In genomic region chr4:119450436-119450835, GRCm38 (mm10) we compare ENCODE assay signal across 14 mouse cellular contexts. TPM values are rescaled to one million over a fixed set of nuclear protein-coding genes. Genes with fewer than 3 reads are reported as not detected.
"Had no signal": no experiment of that assay in that cellular context is flagged by ENCODE, and none has a peak within 500 bp of the region (broad histone marks: within the 10 kb centered on the region; RNA-seq: fewer than 3 reads in every experiment).

No protein-coding gene starts in this region.

- H3K36me3 ChIP-seq: midbrain, embryonic 10.5 days; midbrain, embryonic 12.5 days; midbrain, embryonic 15.5 days; neural tube, embryonic 12.5 days; stomach, embryonic 15.5 days had no signal

- H3K4me3 ChIP-seq: midbrain, embryonic 10.5 days; midbrain, embryonic 12.5 days; midbrain, embryonic 15.5 days; neural tube, embryonic 12.5 days; stomach, embryonic 15.5 days had no signal

- ATAC-seq: midbrain, embryonic 15.5 days had no signal

- H3K4me1 ChIP-seq: stomach, embryonic 15.5 days had no signal

- H3K9ac ChIP-seq: lung, embryonic 14.5 days; midbrain, embryonic 12.5 days; midbrain, embryonic 15.5 days; neural tube, embryonic 12.5 days; stomach, embryonic 15.5 days had no signal

- H3K9me3 ChIP-seq: midbrain, embryonic 10.5 days; midbrain, embryonic 12.5 days; midbrain, embryonic 15.5 days; neural tube, embryonic 12.5 days; stomach, embryonic 15.5 days had no signal

- H3K4me2 ChIP-seq: lung, embryonic 14.5 days; midbrain, embryonic 12.5 days; midbrain, embryonic 15.5 days; neural tube, embryonic 12.5 days; stomach, embryonic 15.5 days had no signal

- DNase-seq: lung, adult 18-20 months; lung, embryonic 14.5 days; lung, postnatal 10 days; lung, postnatal 4 days; right cerebral cortex, postnatal 14 days; thymus, adult 2 months; thymus, postnatal 25 days; thymus, postnatal 4 days had no signal

- H3K27me3 ChIP-seq: midbrain, embryonic 12.5 days; midbrain, embryonic 15.5 days; neural tube, embryonic 12.5 days; stomach, embryonic 15.5 days had no signal

- H3K27ac ChIP-seq: midbrain, embryonic 10.5 days; midbrain, embryonic 12.5 days; midbrain, embryonic 15.5 days; neural tube, embryonic 12.5 days; stomach, embryonic 15.5 days; stomach, postnatal 0 days had no signal

RNA-seq across cellular contexts. Expression of gene Zmynd12, which starts 27.8 kb away (rescaled TPM):
- polyA plus RNA-seq: midbrain, embryonic 10.5 days had no signal
